Mouse (Mus musculus) midbrain, embryonic 16.5 days (tissue): ENCODE results near the gene Zfr. TPM values are rescaled to one million over a fixed set of nuclear protein-coding genes. Genes with fewer than 3 reads are reported as not detected.

ENCODE experiments used
- ATAC-seq: fragments of 200-750 bp; cut with Nextera tagmentation; 2 replicates; pipeline ENCODE4 v1.8.0; 2017; ENCODE audit warnings: moderate TSS enrichment
- H3K27ac ChIP-seq: fragments of 300-500 bp; sonication (generic); 2 replicates; pipeline ENCODE4 v1.5.1; 2014; ENCODE audit warnings: mild to moderate bottlenecking, low read length, mixed read lengths
- H3K27me3 ChIP-seq: fragments of 300-500 bp; sonication (generic); 2 replicates; pipeline ENCODE4 v1.6.1; 2014; ENCODE audit warnings: low read depth, low read length, mixed read lengths; ENCODE audit not compliant: control insufficient read depth, insufficient read depth
- H3K36me3 ChIP-seq: fragments of 300-500 bp; sonication (generic); 2 replicates; pipeline ENCODE4 v1.6.1; 2014; ENCODE audit warnings: mild to moderate bottlenecking, low read length, moderate library complexity, mixed read lengths; ENCODE audit not compliant: control insufficient read depth, insufficient read depth
- H3K4me1 ChIP-seq: fragments of 300-500 bp; sonication (generic); 2 replicates; pipeline ENCODE4 v1.6.1; 2014; ENCODE audit warnings: mild to moderate bottlenecking, low read length, mixed read lengths; ENCODE audit not compliant: control insufficient read depth, insufficient read depth
- H3K4me2 ChIP-seq: fragments of 300-500 bp; sonication (generic); 2 replicates; pipeline ENCODE4 v1.6.1; 2014; ENCODE audit warnings: mild to moderate bottlenecking, low read length, mixed read lengths
- H3K4me3 ChIP-seq: fragments of 300-500 bp; sonication (generic); 2 replicates; pipeline ENCODE4 v1.5.1; 2014; ENCODE audit warnings: low read depth, mild to moderate bottlenecking, low read length, moderate library complexity, mixed read lengths
- H3K9ac ChIP-seq: fragments of 300-500 bp; sonication (generic); 2 replicates; pipeline ENCODE4 v1.6.1; 2014; ENCODE audit warnings: low read depth, low read length, mixed read lengths
- H3K9me3 ChIP-seq: fragments of 300-500 bp; sonication (generic); replicated peaks from 2 replicates; pipeline ENCODE4 v1.6.1; 2014; ENCODE audit warnings: mild to moderate bottlenecking, low read length, mixed read lengths; ENCODE audit not compliant: control insufficient read depth, poor library complexity, severe bottlenecking
- WGBS: fragments of 180-500 bp; shearing (Covaris S2); extraction: QIAGEN DNeasy Blood & Tissue Kit; methylation state at CpG from one replicate; pipeline ENCODE4 v1.1.7; 2014; 5-methylcytosine and 5-hydroxymethylcytosine counted together
- polyA plus RNA-seq: library from polyadenylated mRNA; unstranded; fragments of >200 nt; fragmentation: Nextera tagmentation; extraction: Ambion mirVana; gene quantifications from 2 replicates; pipeline ENCODE4 v1.2.1, GENCODE M21; 2015

The Zfr gene
- polyA plus RNA-seq, 1 experiment from 2014 or later, result 161 TPM

GRCm38 (mm10) chr15:12087634-12088033, 30.0 kb upstream of the Zfr start:
- Histone ChIP-seq H3K4me2 (no peak overlapping the region), H3K9me3 (no peaks in the 10 kb centered on the region), H3K27ac (no peak overlapping the region), H3K4me1 (peaks cover under 1% of the 10 kb centered on the region), H3K9ac (no peak overlapping the region), H3K27me3 (no peaks in the 10 kb centered on the region), H3K4me3 (no peak overlapping the region), H3K36me3 (no peaks in the 10 kb centered on the region)
- no peak for ATAC-seq
- WGBS, result 90% methylated on average over 5 of the region's 5 CpGs

GRCm38 (mm10) chr15:12088091-12088490, 29.5 kb upstream of the Zfr start:
- no peaks in the 10 kb centered on the region for H3K9me3 ChIP-seq
- H3K4me3 ChIP-seq, result no peak overlapping the region
- H3K36me3 ChIP-seq, result no peaks in the 10 kb centered on the region
- 85% methylated on average over 10 of the region's 10 CpGs for WGBS
- peaks cover 5% of the 10 kb centered on the region for H3K4me1 ChIP-seq
- no peak overlapping the region for H3K27ac ChIP-seq
- H3K9ac ChIP-seq, result no peak overlapping the region
- no peak for ATAC-seq
- no peaks in the 10 kb centered on the region for H3K27me3 ChIP-seq
- no peak overlapping the region for H3K4me2 ChIP-seq

GRCm38 (mm10) chr15:12090087-12090486, 27.5 kb upstream of the Zfr start:
- H3K9ac ChIP-seq, result no peak overlapping the region
- no peak for ATAC-seq
- H3K36me3 ChIP-seq, result no peaks in the 10 kb centered on the region
- no peak overlapping the region for H3K4me2 ChIP-seq
- no peak overlapping the region for H3K27ac ChIP-seq
- H3K4me3 ChIP-seq, result no peak overlapping the region
- no peaks in the 10 kb centered on the region for H3K9me3 ChIP-seq
- H3K4me1 ChIP-seq, result peaks cover 14% of the 10 kb centered on the region
- 70% methylated on average over 7 of the region's 7 CpGs for WGBS
- H3K27me3 ChIP-seq, result no peaks in the 10 kb centered on the region

GRCm38 (mm10) chr15:12090981-12091669, 26.5 kb upstream of the Zfr start:
- Histone ChIP-seq H3K4me3 (no peak overlapping the region), H3K36me3 (no peaks in the 10 kb centered on the region), H3K4me1 (peaks cover 14% of the 10 kb centered on the region), H3K4me2 (no peak overlapping the region), H3K9ac (no peak overlapping the region), H3K27me3 (no peaks in the 10 kb centered on the region), H3K9me3 (no peaks in the 10 kb centered on the region), H3K27ac (no peak overlapping the region)
- 89% methylated on average over 9 of the region's 9 CpGs for WGBS
- no peak for ATAC-seq

GRCm38 (mm10) chr15:12091781-12092458, 25.7 kb upstream of the Zfr start:
- Histone ChIP-seq H3K27ac (no peak overlapping the region), H3K4me1 (peaks cover 14% of the 10 kb centered on the region), H3K4me3 (no peak overlapping the region), H3K27me3 (no peaks in the 10 kb centered on the region), H3K36me3 (no peaks in the 10 kb centered on the region), H3K4me2 (no peak overlapping the region), H3K9me3 (no peaks in the 10 kb centered on the region), H3K9ac (no peak overlapping the region)
- WGBS, result 66% methylated on average over 10 of the region's 10 CpGs
- ATAC-seq, result no peak

- Histone ChIP-seq H3K4me1 (peaks cover 14% of the 10 kb centered on the region), H3K27ac (peak overlapping the region; percentile 89), H3K9me3 (0 out of 2 replicates have a peak, but pooled peaks cover 2% of the 10 kb centered on the region), H3K36me3 (no peaks in the 10 kb centered on the region), H3K4me2 (peak overlapping the region; percentile 36), H3K9ac (0 out of 2 replicates have a peak overlapping the region, but pooled peaks have one; percentile 17), H3K27me3 (no peaks in the 10 kb centered on the region), H3K4me3 (no peak overlapping the region)
- peak; percentile 98 for ATAC-seq
- WGBS, result 36% methylated on average over 25 of the region's 25 CpGs
These were observed 24.3 kb upstream of the Zfr start for GRCm38 (mm10) chr15:12093026-12093960.

- Histone ChIP-seq H3K9me3 (0 out of 2 replicates have a peak, but pooled peaks cover 2% of the 10 kb centered on the region), H3K4me2 (peak overlapping the region; percentile 36), H3K36me3 (no peaks in the 10 kb centered on the region), H3K4me3 (no peak overlapping the region), H3K9ac (no peak overlapping the region), H3K27ac (peak overlapping the region; percentile 89), H3K27me3 (no peaks in the 10 kb centered on the region), H3K4me1 (peaks cover 14% of the 10 kb centered on the region)
- peak; percentile 39 for ATAC-seq
- WGBS, result 38% methylated on average over 4 of the region's 4 CpGs
These were observed 23.6 kb upstream of the Zfr start for GRCm38 (mm10) chr15:12093961-12094566.

- peaks cover 14% of the 10 kb centered on the region for H3K4me1 ChIP-seq
- H3K4me3 ChIP-seq, result no peak overlapping the region
- no peak overlapping the region for H3K4me2 ChIP-seq
- H3K9ac ChIP-seq, result no peak overlapping the region
- H3K9me3 ChIP-seq, result 0 out of 2 replicates have a peak, but pooled peaks cover 2% of the 10 kb centered on the region
- no peak for ATAC-seq
- no peaks in the 10 kb centered on the region for H3K36me3 ChIP-seq
- H3K27me3 ChIP-seq, result no peaks in the 10 kb centered on the region
- 80% methylated on average over 4 of the region's 4 CpGs for WGBS
- H3K27ac ChIP-seq, result no peak overlapping the region
These were observed 21.2 kb upstream of the Zfr start for GRCm38 (mm10) chr15:12096447-12096846.
